Mouse (Mus musculus): ENCODE measurements at regions not wholly inside any gene's neighbourhood (a gene's known extent, or its start where the extent isn't known, plus 50 kb on each side); places are given as distances from the start of the nearest gene placed in this dataset.

DNA sequence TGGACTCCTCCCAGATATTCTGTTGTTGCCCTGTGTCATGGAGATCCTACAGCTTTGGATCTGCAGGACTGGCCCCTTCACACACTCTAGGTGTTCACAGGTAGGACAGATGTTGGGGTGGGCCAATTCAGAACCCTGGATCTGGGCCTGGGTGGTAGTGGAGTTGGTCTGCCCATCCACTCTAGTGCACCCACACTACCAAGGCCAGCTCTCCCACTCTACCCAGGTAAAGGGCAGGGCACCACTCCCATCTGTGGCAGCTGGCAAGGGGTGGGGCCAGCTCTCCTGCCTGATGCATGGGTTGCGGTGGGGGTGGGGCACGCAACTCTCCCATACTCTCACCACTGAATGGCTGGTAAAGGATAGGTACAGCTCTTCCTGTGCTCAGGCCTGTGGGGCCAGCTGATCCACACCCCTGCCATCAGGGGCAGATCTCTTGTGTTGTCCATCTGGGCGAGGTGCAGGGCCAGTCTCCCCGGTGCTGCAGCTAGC is 76.5 kb downstream of the Gja1 start:
- DNase-seq, result peak; percentile 2

DNA sequence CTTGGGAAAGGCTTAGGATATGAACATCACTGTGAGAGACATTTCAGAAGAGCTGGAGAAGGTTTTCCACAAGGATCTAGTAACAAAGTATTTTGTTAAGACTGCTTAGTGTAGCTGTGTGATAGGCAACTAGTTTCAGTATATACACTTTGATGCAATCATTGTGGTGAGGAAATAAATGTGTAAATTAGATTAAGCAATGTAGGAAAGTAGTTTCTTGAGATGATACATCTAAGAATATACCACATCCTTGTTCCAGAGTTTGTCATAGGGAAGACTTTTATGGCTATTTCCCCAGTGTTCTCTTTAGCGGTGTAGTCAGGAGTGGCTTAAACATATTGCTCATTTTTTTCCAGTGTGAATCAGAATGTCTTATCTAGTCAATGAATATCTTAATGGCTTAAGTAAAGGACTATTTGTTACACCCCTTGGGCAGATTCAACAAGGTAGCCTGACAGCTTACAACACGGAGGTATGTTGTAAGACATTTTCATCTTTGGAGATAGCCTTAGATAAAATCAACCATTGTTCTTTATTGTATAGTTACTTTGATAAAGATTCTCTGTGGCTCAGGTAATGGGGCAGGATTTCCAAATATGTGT is 78.8 kb downstream of the Gja1 start:
- no peak for DNase-seq

DNA sequence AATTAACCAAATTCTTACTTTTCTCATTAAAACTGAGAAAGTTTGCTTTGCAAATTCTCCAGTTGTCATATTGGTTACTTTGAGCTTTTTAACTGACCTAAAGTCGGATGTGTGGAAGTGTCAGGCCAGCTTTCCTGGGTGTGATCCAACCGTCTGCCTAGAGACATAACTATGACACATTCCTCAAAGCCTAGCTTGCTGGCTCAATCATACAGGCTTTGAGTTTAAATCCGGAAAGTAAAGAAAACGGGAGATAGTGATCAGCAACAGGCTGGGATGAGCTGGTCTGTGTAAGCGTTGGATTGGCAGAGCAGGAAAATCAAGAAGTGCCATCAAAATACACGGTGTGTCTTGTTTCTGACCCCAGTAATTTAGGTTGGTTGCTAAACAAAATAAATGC is 91.4 kb downstream of the Gja1 start:
- no peak for DNase-seq

DNA sequence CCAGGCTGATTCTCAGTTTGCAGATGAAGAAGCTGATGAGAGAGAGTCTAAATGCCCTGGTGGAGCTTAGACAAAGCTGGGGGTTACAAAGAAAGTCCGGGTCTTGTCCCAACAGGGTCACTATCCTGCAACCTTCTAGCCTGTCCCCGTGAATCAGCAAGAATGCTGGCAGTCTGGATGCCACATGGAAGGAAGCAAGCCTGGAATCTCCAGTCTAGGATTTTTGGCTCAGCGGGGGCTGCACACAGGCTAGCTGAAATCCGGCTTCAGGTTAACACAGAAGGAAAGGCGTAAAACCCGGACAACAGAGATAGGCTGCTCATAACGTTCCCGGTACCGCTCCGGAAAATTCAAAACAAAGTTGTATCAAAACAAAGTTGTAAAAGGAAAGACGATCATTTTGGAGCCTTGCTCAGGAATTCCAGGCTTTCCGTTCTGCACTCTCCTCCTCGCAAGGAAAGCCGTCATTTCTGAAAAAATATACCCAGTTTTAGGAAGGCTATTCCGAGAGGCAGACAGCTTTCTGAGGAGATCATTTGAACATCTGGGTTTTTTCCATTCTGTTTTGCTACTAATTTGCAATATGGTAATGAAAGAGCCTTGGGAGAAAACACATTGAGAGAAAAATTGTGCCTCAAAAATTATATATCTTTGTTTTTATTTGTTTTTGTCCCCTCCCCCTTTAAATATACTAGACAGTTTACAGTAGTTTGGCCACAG is 92.0 kb downstream of the Gja1 start:
- DNase-seq, result no peak

DNA sequence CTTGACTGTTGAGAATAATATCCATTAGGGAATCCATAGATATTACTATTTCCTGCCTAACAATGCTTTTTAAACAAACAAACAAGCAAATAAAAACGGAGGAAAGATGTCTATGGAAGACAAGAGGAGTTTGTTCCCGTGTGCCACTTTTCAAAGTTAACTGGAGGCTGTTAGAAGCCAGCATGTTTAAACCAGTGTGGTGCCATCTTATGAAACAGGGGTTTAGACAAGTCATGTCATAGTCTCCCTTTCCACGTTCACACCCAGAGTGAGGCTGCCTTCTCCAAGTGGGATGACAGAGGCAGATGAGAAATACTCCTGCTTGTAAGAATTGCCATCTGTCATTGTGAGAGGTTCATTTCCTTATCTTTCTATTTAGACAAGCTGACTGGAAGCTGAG is 92.8 kb downstream of the Gja1 start:
- DNase-seq, result no peak

DNA sequence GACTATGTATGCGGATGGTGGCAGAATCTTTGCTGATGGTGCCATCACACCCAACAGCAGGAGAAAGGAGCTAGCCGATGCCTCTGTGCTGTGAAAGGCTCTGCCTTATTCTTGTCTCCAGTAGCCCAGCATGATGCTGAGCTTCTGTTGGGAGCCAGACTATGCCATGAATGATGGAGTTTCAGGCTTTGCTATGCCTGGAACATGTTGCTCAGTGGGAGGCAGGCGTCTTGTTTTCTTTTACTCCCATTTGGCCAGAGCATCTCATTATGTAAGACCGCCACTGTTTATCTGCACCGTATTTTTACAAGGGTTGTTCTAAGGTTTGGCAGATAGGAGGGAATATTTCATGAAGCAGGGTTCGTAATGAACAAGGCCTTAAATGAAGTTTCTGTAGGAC is 97.8 kb downstream of the Gja1 start:
- no peak for DNase-seq

DNA sequence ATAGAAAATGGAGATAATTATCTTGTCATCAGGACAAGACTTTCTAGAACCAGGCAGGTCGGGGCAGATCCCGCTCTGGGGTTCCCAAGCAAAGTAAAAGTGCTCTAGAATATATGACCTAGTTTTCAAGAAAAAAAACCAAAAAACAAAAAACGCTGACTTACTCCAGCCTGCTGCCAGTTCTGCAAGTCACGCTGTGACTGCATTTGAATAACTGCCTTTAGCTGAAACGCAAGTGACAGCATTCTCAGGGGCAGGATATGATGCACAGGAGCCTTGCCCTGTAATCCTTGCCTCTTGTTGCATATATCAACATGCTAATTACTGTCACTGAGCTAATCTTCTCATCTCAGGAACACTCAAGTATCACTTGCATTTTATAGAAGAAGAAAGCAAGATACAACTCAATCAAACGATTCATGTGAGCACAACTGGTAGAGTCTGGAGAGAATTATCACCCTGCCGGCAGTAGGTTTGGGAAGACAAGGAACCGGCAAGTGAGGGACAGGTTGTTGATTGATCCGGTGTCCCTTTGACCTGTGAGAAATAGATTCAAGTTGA is 105.1 kb downstream of the Gja1 start:
- DNase-seq, result no peak

DNA sequence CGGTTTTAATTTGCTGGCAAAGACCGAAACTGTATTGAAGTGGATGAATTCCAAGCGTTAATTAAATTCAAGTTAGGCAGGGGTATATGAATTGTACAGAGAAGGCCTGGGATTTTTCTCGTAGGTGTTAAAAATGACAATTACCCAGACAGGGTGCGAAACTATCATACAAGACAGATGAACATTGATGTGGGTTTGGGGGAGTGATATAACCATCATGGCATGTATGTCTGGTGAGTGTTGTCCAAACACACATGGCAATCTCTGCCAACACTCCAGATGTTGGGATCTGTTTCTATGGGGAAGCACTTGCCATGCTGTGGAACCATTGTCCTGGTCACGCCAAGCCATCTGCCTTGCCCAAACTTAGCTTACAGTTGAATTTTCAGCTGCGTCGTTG is 107.8 kb downstream of the Gja1 start:
- no peak for DNase-seq

DNA sequence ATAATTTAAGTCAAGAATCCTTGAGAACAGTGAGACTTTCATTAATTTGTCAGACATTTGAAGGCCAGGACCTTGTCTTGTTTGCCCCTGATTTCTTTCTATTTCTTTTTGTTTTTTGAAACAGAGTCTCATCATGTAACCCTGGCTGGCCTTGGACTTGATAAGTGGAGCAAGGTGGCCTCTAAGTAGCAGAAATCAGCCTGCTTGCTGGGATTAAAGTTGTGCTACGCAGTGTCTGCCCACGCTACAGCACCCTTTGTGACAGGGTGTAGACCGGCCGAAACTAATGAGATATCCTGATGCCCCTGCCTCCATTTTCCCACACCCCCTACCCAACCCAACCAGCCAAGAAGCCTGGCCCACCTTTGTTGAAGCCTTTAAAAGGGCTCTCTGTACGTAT is 108.6 kb downstream of the Gja1 start:
- no peak for DNase-seq

DNA sequence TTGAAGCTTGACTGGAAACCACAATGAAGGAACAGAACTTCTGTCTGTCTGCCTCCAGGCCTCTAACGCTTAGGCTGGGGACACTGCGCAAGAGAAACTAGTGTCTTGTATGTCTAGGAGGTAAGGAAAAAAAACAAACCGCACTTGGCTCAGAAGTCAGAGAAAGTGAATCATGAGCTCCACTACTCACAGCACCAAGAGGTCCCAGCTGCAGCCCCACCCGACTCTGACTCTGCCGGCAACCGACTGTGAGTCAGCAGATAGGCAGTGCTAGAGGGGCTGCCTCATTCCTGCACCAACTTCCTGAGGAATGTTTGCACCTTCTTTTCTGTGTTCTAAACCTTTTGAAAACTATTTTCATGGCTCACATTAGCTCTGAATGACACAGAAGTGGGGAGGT is 109.5 kb downstream of the Gja1 start:
- DNase-seq, result peak; percentile 14

DNA sequence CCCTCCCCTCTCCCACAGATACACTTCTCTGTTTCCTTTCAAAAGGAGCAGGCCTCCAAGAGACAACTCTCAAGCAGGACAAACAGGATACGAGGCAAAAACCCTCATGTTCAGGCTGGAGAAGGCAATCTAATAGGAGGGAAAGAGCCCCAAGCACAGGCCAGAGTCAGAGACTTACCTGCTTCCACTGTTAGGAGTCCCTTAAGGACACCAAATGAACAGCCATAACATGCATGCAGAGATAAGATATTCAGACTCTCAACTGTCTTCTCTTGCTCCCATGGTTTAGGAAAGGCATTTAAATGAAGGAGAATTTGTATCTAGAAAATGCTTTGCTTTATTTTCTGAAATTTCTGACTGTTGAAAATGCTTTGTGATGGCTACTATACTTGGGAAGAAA is 116.3 kb downstream of the Gja1 start:
- DNase-seq, result no peak

DNA sequence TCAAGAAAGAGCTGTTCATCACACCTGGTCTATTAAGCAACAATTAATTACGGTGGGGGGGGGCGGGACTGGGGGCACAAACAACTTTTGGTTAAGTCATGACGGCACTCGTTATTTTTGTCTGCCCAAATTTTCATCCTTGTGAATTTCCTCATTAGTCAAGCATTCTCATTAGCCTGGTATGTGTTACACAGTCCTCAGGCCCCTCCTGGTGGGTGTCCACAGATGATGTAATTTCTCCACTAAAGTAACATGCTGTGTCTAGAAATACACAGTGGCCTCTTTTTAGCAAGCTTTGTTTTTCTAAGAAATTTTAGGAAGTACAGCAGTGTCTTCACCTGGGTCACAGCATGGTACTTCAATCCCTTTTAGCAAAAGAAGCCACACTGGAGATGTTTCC is 118.2 kb downstream of the Gja1 start:
- DNase-seq, result no peak

DNA sequence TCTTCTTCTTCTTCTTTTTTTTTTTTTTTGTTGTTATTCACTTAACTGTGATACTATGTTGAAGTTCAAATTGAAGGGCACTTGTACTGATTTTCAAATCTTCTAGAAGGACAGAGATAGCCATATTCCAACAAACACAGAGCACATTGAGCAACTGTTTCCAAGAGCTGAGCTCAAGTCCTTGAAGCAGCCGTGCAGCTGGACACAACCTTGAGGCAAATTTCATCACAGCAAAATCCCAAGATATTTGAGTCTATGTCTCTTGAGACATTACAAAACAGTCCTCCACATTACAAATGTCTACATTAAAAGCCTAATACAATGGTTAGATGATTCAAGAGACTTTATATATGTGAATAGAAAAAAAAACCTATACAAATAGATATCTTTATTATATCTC is 141.9 kb downstream of the Gja1 start:
- no peak for DNase-seq

DNA sequence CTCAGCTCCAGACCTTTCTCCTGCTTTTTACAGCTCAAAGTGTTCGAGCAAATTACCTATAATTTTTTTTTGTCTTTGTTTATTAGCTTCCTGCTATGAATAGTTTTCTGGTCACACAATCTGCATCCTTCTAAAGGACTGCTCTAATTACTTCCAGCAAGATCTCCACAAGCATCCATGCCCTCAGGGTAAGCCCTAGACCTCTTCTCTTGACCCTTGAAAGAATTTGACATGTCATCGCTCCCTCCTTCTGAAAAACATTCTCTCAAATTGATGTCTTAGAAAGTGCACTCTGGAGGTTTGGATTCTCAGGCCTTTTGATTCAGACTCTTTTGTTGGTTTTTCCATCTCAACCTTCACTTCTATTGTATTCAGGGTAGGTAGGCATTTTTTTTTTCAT is 148.7 kb downstream of the Gja1 start:
- no peak for DNase-seq

DNA sequence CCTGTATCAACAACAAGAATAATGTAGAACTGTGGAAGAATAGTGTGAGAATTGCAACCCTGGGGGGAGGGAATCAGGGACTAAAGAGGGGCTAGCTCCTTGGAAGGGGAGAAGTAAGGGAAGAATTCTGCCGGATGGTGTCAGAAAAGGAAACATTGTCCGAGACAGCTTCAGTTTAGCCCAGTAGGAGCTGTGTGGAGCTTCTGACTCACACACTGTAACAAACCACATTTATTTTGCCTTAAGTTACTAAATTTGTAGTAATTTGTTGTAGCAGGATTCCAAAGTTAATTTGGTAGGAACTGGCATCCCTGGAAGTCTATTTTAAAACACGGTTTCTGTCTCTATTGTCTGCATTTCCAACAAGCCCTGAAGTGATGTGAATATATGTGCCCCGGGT is 160.0 kb downstream of the Gja1 start:
- no peak for DNase-seq

DNA sequence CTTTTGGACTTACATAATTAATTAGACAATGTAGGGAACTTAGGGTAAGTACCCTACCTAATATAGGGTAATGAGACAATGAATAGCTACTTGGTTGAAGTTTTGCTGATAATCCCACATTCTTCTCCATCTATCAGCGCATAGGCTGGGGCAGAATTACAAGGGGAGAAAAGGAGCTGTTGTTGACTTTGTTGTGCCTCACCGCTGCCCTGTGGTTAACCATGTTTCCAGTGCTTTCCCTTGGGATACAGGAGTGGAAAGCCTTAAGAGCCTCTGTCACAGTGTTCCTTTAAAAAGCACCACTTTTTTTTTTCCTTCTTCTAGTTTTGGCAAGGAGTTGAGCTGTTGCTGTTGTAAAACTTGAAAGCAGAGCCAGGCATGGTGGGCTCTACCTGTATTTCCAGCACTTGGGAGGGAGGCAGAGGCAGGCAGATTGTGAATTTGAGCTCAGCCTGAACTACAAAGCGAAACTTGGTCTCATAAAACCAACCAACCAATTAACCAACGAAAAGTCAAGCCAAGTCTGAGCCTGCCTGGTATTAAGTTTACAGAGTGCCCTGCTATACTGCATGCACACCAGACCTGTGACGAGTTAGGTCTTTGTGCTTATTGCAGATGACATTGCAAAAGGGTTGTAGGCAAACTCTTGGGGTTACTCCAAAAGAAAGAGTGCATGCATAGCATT is 162.8 kb downstream of the Gja1 start:
- no peak for DNase-seq

DNA sequence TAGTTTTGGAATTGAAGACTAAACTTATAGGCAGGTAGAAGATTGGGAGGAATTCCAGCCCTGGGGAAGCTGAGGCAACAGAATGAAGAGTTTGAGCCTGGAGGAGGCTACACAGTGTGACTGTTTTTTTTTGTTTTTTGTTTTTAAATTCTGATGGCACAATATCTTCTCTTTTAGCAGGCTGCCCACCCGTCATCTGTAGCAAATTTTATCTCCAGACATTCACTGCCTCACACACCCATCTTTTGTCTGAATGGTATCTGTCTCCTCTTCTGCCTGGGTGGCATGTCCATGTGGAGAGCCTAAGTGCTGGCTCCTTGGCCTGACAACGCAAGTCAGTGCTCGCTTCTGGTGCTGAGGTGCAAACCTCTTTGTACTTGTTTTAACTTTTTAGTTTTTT is 165.0 kb downstream of the Gja1 start:
- no peak for DNase-seq

DNA sequence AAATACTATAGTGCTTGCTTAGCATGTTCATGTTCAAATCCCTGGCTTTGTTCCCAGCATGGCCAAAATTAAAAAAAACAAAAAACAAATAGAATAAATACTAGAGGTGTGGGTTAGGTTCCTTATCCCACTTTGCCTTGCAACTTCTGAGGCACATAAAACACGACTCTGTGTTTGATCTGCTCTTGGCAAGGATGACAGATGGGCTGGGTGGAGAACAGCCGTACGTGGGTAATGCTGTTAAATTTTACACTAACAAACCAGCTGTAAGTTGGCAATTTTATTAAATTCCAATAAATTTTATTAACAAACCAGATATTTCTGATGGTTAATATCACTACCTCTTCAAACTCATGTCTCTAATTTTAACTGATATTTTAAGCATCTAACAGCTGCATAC is 168.9 kb downstream of the Gja1 start:
- no peak for DNase-seq

DNA sequence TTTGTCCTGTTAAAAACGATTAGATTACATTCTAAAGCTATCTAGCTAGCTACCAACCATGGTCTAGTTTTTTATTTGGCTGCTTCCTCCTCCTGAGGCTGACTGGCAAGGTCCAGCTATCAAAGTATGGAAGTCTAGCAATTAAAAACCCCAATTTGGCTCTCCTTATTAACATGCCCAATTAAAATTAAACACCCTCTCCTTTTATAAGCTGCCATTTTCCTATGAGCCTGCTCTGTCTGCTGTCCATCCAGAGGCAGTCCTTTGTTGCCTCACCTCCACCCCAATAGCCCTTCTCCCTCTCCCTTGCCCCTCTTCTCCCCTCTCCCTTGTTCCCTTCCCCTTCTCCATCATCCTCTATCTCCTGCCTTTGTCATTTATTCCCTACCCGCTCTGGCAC is 169.7 kb downstream of the Gja1 start:
- DNase-seq, result no peak

DNA sequence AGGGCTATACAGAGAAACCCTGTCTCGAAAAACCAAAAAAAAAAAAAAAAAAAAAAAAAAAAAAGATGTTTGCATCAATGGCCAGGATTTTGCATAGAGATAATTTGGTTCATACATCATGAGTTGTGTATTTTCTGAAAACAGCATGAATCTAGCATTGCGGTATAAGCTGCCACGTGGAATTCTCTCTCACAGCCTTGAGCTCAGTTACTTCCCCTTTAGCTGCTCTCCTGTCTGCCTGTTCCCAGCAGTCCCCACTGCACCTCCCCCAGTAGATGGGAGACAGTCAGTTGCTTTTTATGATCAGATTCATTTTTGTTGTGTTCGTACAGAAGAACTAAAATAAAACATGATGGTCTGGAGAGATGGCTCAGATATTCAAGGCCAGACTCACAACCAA is 170.7 kb downstream of the Gja1 start:
- no peak for DNase-seq

DNA sequence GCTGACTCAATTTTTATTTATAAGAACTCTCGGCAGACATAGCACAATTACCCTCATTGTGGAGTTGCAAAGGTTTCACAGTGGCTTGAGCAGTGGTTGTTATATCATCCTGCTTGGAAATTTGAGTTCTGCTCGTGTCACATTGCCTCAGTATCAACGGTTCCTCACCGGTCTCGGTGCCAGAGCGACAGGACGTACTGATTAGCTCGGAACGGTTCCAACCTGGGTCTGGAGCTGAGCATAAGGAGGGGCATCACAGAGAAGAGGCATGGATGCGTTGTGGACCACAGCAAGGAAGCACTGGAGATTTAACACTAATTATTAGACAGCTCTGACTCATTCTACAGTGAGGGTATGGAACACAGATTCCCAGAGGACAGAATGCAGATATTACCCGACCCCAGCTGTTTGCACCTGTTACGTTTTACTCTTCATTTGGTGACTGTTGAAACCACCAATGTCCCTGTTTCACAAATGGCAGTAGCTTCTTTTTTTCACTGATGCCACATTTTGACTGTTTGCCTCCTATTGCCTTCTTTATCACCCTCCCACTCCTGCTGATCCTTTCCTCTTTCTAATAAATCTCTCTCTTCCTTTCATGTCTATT is 189.8 kb downstream of the Gja1 start:
- DNase-seq, result no peak

DNA sequence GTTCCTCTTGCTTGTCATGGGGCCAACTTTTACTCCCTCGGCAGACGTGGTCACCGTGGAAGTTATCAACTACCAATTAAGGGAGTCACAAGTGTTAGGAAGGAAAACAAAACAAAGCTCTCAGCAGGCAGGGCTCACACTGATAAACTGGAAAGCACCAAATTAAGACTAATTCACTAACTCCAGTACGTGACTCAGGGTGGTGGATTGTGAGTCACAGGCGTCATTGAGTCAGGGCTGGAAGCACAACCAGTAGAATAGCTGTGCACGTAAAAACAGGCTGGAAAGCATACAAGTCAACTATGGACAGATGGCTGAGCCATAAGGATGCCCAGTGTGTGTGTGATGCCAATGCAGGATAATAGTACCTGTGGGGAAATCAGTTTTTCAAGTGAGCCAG is 204.9 kb downstream of the Gja1 start:
- DNase-seq, result no peak

DNA sequence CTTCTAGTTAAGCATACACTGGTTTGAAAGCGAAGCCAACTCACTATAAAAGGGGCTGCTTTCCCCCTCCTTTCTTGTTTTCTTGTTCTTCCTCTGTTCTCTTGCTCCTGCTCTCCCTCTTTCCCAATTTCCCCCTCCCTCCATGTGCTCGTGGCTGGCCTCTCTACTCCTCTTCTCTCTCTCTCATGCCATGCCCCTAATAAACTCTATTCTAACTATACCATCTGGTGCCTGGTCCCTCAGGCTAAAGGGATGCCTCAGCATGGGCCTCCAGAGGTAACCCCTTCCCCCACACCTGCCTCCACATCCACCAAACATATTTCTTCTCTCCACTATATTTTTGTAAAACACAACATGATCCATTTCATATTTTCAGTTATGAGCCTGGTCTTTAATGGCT is 210.1 kb downstream of the Gja1 start:
- DNase-seq, result no peak

DNA sequence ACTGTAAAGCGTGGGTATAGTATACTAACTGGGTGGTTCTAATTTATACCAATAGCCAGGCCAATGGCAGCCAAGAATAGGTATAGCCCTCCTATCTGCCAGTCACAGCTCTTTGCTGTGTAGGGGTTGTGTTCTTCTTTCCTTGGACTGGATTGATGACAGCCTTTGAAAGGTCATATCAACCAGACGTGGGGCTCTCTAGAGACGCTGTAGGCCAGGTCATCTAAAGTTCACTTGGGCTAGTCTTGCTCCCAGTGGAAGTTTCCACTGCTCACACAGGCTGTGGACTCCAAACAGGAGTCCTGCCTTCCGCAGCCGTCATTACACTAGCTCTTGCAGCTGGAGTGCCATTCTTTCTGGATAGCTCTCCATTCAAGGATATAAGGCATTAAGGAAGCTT is 220.3 kb downstream of the Gja1 start:
- no peak for DNase-seq
